Mouse (Mus musculus): ENCODE results near the gene Trim29. TPM values are rescaled to one million over a fixed set of nuclear protein-coding genes. Genes with fewer than 3 reads are reported as not detected.

Trim29 gene
- total and polyA plus RNA-seq, 3 experiments: 0.08 to 0.33 (median 0.11) TPM

- Histone ChIP-seq H3K4me3 (no peak overlapping the region), H3K9ac (ENCODE audit: low read depth, low read length) (no peak overlapping the region), H3K36me3 (ENCODE audit: control insufficient read depth, insufficient read depth, low read length) (no peaks in the 10 kb centered on the region), H3K4me1 (ENCODE audit: control insufficient read depth, insufficient read depth, low read length) (peaks cover 1% of the 10 kb centered on the region), H3K79me2 (replicated peaks; ENCODE audit: control insufficient read depth, insufficient read depth, low read length) (no peaks in the 10 kb centered on the region), H3K27ac (no peak overlapping the region; the same call in 1 of the 2 replicates), H3K27me3 (ENCODE audit: control insufficient read depth, insufficient read depth, low read length) (no peaks in the 10 kb centered on the region)
- WGBS: 66% methylated on average over 7 of the region's 7 CpGs
- DNase-seq: no peak
- TF ChIP-seq POLR2A (IDR thresholded peaks at IDR 0.05; ENCODE audit: insufficient read depth, low read depth, low read length): no peak
- TF ChIP-seq EP300 (IDR thresholded peaks at IDR 0.05; ENCODE audit: insufficient read depth, low read depth, low read length): no peak
- no peak for TF ChIP-seq CTCF (IDR thresholded peaks at IDR 0.05)
- intact Hi-C loops (cut with DNase I): no loop called here
Observed at GRCm38 (mm10) chr9:43326015-43326631, 15.5 kb downstream of the Trim29 start.

- no peak overlapping the region for H3K27ac ChIP-seq
- peaks cover 12% of the 10 kb centered on the region for H3K4me1 ChIP-seq (ENCODE audit: control insufficient read depth, insufficient read depth, low read length)
- H3K27me3 ChIP-seq (ENCODE audit: control insufficient read depth, insufficient read depth, low read length): no peaks in the 10 kb centered on the region
- H3K9ac ChIP-seq (ENCODE audit: low read depth, low read length): no peak overlapping the region
- H3K36me3 ChIP-seq (ENCODE audit: control insufficient read depth, insufficient read depth, low read length): no peaks in the 10 kb centered on the region
- intact Hi-C loops (cut with DNase I): no loop called here
- no peak overlapping the region for H3K4me3 ChIP-seq
- no peaks in the 10 kb centered on the region for H3K79me2 ChIP-seq (replicated peaks; ENCODE audit: control insufficient read depth, insufficient read depth, low read length)
- DNase-seq: no peak
- peak; percentile 57 for TF ChIP-seq CTCF (IDR thresholded peaks at IDR 0.05)
- no peak for TF ChIP-seq POLR2A (IDR thresholded peaks at IDR 0.05; ENCODE audit: insufficient read depth, low read depth, low read length)
- WGBS: 51% methylated on average over 21 of the region's 21 CpGs
Observed at GRCm38 (mm10) chr9:43327182-43328129, 16.8 kb downstream of the Trim29 start.

DNA sequence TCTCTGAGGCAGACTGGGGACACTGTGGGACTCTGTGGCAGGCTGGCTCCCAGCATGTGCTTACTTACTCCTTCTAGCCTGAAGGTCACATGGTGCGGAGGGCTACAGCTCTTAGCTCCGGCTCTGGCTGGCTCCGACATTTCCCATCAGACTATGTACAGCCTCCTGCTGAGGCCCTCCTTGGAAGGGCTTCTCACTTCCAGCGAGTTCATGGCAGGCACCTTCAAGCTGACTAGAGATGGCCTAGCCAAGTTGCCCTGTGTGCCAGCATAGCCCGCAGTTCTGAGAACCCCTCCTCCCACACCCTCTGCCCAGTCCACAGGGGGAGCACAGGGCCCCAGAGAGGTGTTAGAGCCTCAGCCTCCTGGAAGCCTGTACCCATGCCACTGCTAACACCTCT lies 19.8 kb downstream of the Trim29 start:
- Histone ChIP-seq H3K79me2 (replicated peaks; ENCODE audit: control insufficient read depth, insufficient read depth, low read length) (no peaks in the 10 kb centered on the region), H3K27ac (no peak overlapping the region), H3K4me1 (ENCODE audit: control insufficient read depth, insufficient read depth, low read length) (peaks cover 11% of the 10 kb centered on the region), H3K9ac (ENCODE audit: low read depth, low read length) (no peak overlapping the region), H3K4me3 (no peak overlapping the region), H3K27me3 (ENCODE audit: control insufficient read depth, insufficient read depth, low read length) (no peaks in the 10 kb centered on the region), H3K36me3 (ENCODE audit: control insufficient read depth, insufficient read depth, low read length) (no peaks in the 10 kb centered on the region)
- intact Hi-C loops (cut with DNase I): no loop called here
- TF ChIP-seq CTCF (IDR thresholded peaks at IDR 0.05) (no peak), EP300 (IDR thresholded peaks at IDR 0.05; ENCODE audit: insufficient read depth, low read depth, low read length) (no peak), POLR2A (IDR thresholded peaks at IDR 0.05; ENCODE audit: insufficient read depth, low read depth, low read length) (no peak)
- no peak for DNase-seq
- WGBS: 51% methylated on average over 5 of the region's 5 CpGs

DNA sequence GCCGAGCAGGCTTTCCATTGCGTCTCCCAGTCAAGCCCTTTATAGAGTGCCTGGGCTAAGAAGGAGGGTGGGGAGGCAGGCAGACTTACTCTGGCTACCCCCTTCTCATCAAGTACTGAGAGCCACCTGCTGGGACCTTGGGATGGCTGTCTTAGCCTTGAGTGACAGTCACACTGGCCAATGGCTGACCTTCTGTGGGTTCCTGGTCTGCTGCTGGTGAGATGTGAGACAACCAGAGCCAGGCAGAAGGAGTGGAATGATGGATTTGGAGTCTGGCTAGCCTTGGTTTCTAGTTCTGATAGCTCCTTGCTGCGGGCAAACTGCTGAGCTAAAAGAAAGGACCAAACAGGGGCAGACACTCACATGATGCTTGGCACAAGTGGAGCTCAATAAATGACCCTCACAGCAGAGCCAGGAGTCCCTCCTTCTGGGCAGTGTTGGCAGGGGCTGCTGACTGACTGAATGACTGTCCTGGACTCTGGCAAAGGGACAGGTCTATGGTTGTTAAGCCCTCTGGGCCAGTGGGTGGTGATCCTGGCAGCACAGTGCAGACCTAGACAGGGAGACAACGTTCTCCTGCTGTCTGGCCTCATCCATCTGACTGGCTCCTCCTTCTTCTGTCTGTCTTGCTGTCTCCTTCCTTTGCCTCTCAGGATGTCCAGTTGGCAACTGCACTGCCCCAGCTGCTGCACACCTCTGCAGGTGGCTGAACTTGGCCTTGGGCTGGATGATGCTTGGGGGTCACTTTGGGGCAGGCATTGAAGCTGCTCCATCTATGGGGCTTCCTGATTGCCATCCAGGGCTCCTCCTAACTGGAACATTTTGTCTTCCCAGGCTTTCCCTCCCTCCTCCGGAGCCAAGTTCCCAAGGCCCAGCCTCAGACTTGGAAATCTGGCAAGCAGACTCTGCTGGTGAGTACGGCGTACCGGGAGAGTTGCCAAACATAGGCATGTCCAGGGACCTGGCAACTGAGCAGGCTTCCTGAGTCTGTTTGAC lies 21.1 kb downstream of the Trim29 start:
- Histone ChIP-seq H3K4me1 (ENCODE audit: control insufficient read depth, insufficient read depth, low read length) (peaks cover 11% of the 10 kb centered on the region), H3K27ac (peak overlapping the region; percentile 49), H3K9ac (ENCODE audit: low read depth, low read length) (no peak overlapping the region), H3K79me2 (replicated peaks; ENCODE audit: control insufficient read depth, insufficient read depth, low read length) (no peaks in the 10 kb centered on the region), H3K27me3 (ENCODE audit: control insufficient read depth, insufficient read depth, low read length) (no peaks in the 10 kb centered on the region), H3K4me3 (no peak overlapping the region), H3K36me3 (ENCODE audit: control insufficient read depth, insufficient read depth, low read length) (no peaks in the 10 kb centered on the region)
- DNase-seq: peak; percentile 76 to 86
- WGBS: 37% methylated on average over 8 of the region's 8 CpGs
- TF ChIP-seq CTCF (IDR thresholded peaks at IDR 0.05): no peak
- TF ChIP-seq EP300 (IDR thresholded peaks at IDR 0.05; ENCODE audit: insufficient read depth, low read depth, low read length): 0 out of 2 replicates have a peak, but pooled peaks have one; percentile 24
- TF ChIP-seq POLR2A (IDR thresholded peaks at IDR 0.05; ENCODE audit: insufficient read depth, low read depth, low read length): no peak
- intact Hi-C loops (cut with DNase I): no loop called here

GRCm38 (mm10) chr9:43334476-43334875 lies 23.8 kb downstream of the Trim29 start:
- Histone ChIP-seq H3K9ac (ENCODE audit: low read depth, low read length) (no peak overlapping the region), H3K27ac (no peak overlapping the region), H3K4me1 (ENCODE audit: control insufficient read depth, insufficient read depth, low read length) (peaks cover 11% of the 10 kb centered on the region), H3K36me3 (ENCODE audit: control insufficient read depth, insufficient read depth, low read length) (no peaks in the 10 kb centered on the region), H3K27me3 (ENCODE audit: control insufficient read depth, insufficient read depth, low read length) (no peaks in the 10 kb centered on the region), H3K4me3 (no peak overlapping the region), H3K79me2 (replicated peaks; ENCODE audit: control insufficient read depth, insufficient read depth, low read length) (no peaks in the 10 kb centered on the region)
- 74% methylated on average over 8 of the region's 8 CpGs for WGBS
- no peak for DNase-seq
- TF ChIP-seq POLR2A (IDR thresholded peaks at IDR 0.05; ENCODE audit: insufficient read depth, low read depth, low read length) (no peak), CTCF (IDR thresholded peaks at IDR 0.05) (no peak), EP300 (IDR thresholded peaks at IDR 0.05; ENCODE audit: insufficient read depth, low read depth, low read length) (no peak)
- intact Hi-C loops (cut with DNase I): no loop called here

Measured in heart, adult 2 months (tissue).